Mouse (Mus musculus) embryonic facial prominence, embryonic 14.5 days (tissue): ENCODE measurements around the gene Samd4b. TPM values are rescaled to one million over a fixed set of nuclear protein-coding genes. Genes with fewer than 3 reads are reported as not detected.

Experiments
- ATAC-seq: fragments of 200-750 bp; cut with Nextera tagmentation; 2 replicates; pipeline ENCODE4 v1.8.0; 2017; ENCODE audit warnings: low read depth, moderate number of reproducible peaks, moderate TSS enrichment
- DNase-seq: peaks from one replicate; pipeline ENCODE4 v3.0.0-alpha.2; 2015; ENCODE audit warnings: low spot score
- H3K27ac ChIP-seq: fragments of 300-500 bp; sonication (generic); replicated peaks from 2 replicates; pipeline ENCODE4 v1.5.1; 2014; ENCODE audit warnings: low read depth, mild to moderate bottlenecking, low read length, moderate library complexity
- H3K27me3 ChIP-seq: fragments of 300-500 bp; sonication (generic); replicated peaks from 2 replicates; pipeline ENCODE4 v1.6.1; 2014; ENCODE audit warnings: low read length; ENCODE audit not compliant: control insufficient read depth, insufficient read depth
- H3K36me3 ChIP-seq: fragments of 300-500 bp; sonication (generic); 2 replicates; pipeline ENCODE4 v1.6.1; 2014; ENCODE audit warnings: low read length, mixed read lengths; ENCODE audit not compliant: control insufficient read depth, insufficient read depth
- H3K4me1 ChIP-seq: fragments of 300-500 bp; sonication (generic); 2 replicates; pipeline ENCODE4 v1.6.1; 2014; ENCODE audit warnings: antibody characterized with exemption, low read length; ENCODE audit not compliant: control insufficient read depth, insufficient read depth
- H3K4me2 ChIP-seq: fragments of 300-500 bp; sonication (generic); 2 replicates; pipeline ENCODE4 v1.6.1; 2014; ENCODE audit warnings: low read depth, mild to moderate bottlenecking, low read length, moderate library complexity, mixed read lengths
- H3K4me3 ChIP-seq: fragments of 300-500 bp; sonication (generic); 2 replicates; pipeline ENCODE4 v1.5.1; 2014; ENCODE audit warnings: low read depth, mild to moderate bottlenecking, low read length
- H3K9ac ChIP-seq: fragments of 300-500 bp; sonication (generic); 2 replicates; pipeline ENCODE4 v1.6.1; 2014; ENCODE audit warnings: low read depth, mild to moderate bottlenecking, low read length, moderate library complexity, mixed read lengths
- H3K9me3 ChIP-seq: fragments of 300-500 bp; sonication (generic); 2 replicates; pipeline ENCODE4 v1.6.1; 2016; ENCODE audit warnings: low read length; ENCODE audit not compliant: control insufficient read depth
- WGBS: fragments of 180-500 bp; shearing (Covaris S2); extraction: QIAGEN DNeasy Blood & Tissue Kit; methylation state at CpG from one replicate; pipeline ENCODE4 v1.1.7; 2014; 5-methylcytosine and 5-hydroxymethylcytosine counted together
- polyA plus RNA-seq: library from polyadenylated mRNA; unstranded; fragments of >200 nt; fragmentation: Nextera tagmentation; extraction: Ambion mirVana; gene quantifications from 2 replicates; pipeline ENCODE4 v1.2.1, GENCODE M21; 2014

Samd4b gene
- polyA plus RNA-seq, 1 experiment from 2014 or later: 33.8 TPM

DNA sequence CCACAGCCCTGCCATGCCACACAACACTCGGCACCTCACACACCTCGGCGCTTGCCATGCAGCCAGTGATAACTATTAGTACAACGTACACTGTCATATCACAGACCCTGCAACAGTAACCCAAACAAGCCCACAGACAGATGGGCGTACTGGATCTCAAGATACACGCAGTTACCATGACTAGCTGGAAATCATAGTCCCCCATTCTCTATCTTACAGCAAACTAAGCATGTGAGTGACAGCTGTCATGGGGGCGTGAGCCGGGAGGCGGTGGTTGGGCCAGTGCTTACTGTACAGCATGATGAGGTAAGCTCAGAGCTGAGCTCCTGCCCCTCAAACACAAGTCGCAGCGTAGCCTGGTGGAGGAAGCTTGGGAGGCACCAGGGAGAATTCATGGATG is 22.3 kb downstream of the Samd4b start:
- H3K4me3 ChIP-seq: no peak overlapping the region
- no peak overlapping the region for H3K4me2 ChIP-seq
- peaks cover 28% of the 10 kb centered on the region for H3K4me1 ChIP-seq
- DNase-seq (no peak), ATAC-seq (no peak)
- 82% methylated on average over 11 of the region's 11 CpGs for WGBS
- H3K27me3 ChIP-seq: no peaks in the 10 kb centered on the region
- no peak overlapping the region for H3K9ac ChIP-seq
- no peak overlapping the region for H3K27ac ChIP-seq
- H3K9me3 ChIP-seq: no peaks in the 10 kb centered on the region
- no peaks in the 10 kb centered on the region for H3K36me3 ChIP-seq

GRCm38 (mm10) chr7:28573236-28573635 is 24.7 kb downstream of the Samd4b start:
- Histone ChIP-seq H3K9ac (no peak overlapping the region), H3K4me2 (no peak overlapping the region), H3K36me3 (no peaks in the 10 kb centered on the region), H3K27me3 (no peaks in the 10 kb centered on the region), H3K4me1 (peaks cover 29% of the 10 kb centered on the region), H3K4me3 (no peak overlapping the region), H3K9me3 (no peaks in the 10 kb centered on the region), H3K27ac (no peak overlapping the region)
- WGBS: 88% methylated on average over 3 of the region's 3 CpGs
- DNase-seq (no peak), ATAC-seq (no peak)

- no peak overlapping the region for H3K9ac ChIP-seq
- no peak overlapping the region for H3K27ac ChIP-seq
- H3K4me1 ChIP-seq: peaks cover 27% of the 10 kb centered on the region
- H3K9me3 ChIP-seq: no peaks in the 10 kb centered on the region
- WGBS: 82% methylated on average over 5 of the region's 5 CpGs
- no peak overlapping the region for H3K4me3 ChIP-seq
- no peaks in the 10 kb centered on the region for H3K27me3 ChIP-seq
- ATAC-seq: no peak
- peaks cover 4% of the 10 kb centered on the region for H3K36me3 ChIP-seq
- no peak for DNase-seq
- no peak overlapping the region for H3K4me2 ChIP-seq
Measured at GRCm38 (mm10) chr7:28572689-28573088, 25.3 kb downstream of the Samd4b start.

GRCm38 (mm10) chr7:28570982-28571682 is 26.8 kb downstream of the Samd4b start:
- Histone ChIP-seq H3K4me3 (no peak overlapping the region), H3K27ac (peak overlapping the region; percentile 64), H3K9me3 (no peaks in the 10 kb centered on the region), H3K4me2 (peak overlapping the region; percentile 22; the same call in 1 of the 2 replicates), H3K27me3 (no peaks in the 10 kb centered on the region), H3K36me3 (peaks cover 19% of the 10 kb centered on the region), H3K4me1 (peaks cover 11% of the 10 kb centered on the region), H3K9ac (0 out of 2 replicates have a peak overlapping the region, but pooled peaks have one; percentile 34)
- WGBS: 36% methylated on average over 5 of the region's 5 CpGs
- DNase-seq (peak; percentile 73), ATAC-seq (0 out of 2 replicates have a peak, but pooled peaks have one; percentile 4)

DNA sequence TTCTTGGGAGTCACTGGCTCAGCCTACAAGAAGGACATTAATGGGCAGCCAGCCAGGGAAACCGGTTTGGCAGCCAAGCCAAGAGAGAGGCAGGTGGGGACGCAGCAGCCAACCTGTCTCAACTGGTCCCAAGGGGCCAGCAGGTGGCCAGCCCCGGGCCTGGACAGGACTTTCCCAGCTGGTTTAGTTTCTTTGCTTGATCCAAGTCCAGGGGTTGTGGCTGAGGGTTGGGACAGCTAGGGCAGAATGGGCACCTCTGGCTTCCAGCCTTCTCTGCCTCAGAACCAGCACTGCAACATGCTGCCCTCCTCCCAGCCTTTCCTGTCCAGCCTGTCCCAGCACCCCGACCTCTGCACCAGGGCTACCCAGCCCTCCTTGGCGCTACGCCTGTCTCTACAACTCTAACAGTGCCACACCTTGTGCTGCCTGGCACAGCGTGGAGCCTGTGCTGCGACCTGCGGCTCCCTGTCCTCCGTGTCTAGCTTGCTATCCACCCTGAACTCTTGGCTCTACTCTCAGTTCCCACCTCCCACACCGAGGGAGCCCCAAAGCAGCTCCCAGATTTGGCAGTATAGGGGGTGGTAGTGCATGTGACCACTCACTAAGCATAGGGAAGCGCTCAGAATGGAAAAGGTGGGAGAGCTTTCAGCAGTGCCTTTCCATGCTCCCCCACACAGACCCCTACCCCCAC is 27.5 kb downstream of the Samd4b start:
- peak overlapping the region; percentile 22; the same call in 1 of the 2 replicates for H3K4me2 ChIP-seq
- peaks cover 10% of the 10 kb centered on the region for H3K4me1 ChIP-seq
- 63% methylated on average over 12 of the region's 12 CpGs for WGBS
- peaks cover 26% of the 10 kb centered on the region for H3K36me3 ChIP-seq
- DNase-seq: peak; percentile 82
- H3K27me3 ChIP-seq: no peaks in the 10 kb centered on the region
- peak overlapping the region; percentile 64 for H3K27ac ChIP-seq
- no peak overlapping the region for H3K4me3 ChIP-seq
- no peaks in the 10 kb centered on the region for H3K9me3 ChIP-seq
- peak; percentile 60 for ATAC-seq
- 0 out of 2 replicates have a peak overlapping the region, but pooled peaks have one; percentile 34 for H3K9ac ChIP-seq

GRCm38 (mm10) chr7:28568253-28568652 is 29.7 kb downstream of the Samd4b start:
- no peak overlapping the region for H3K4me2 ChIP-seq
- no peak overlapping the region for H3K9ac ChIP-seq
- H3K27me3 ChIP-seq: no peaks in the 10 kb centered on the region
- H3K4me3 ChIP-seq: no peak overlapping the region
- H3K27ac ChIP-seq: no peak overlapping the region
- H3K36me3 ChIP-seq: peaks cover 48% of the 10 kb centered on the region
- no peak for ATAC-seq
- H3K9me3 ChIP-seq: no peaks in the 10 kb centered on the region
- peak; percentile 53 for DNase-seq
- H3K4me1 ChIP-seq: peaks cover 10% of the 10 kb centered on the region

- no peak for ATAC-seq
- Histone ChIP-seq H3K9me3 (no peaks in the 10 kb centered on the region), H3K4me1 (peaks cover 10% of the 10 kb centered on the region), H3K4me3 (no peak overlapping the region), H3K9ac (no peak overlapping the region), H3K27ac (no peak overlapping the region), H3K36me3 (peaks cover 55% of the 10 kb centered on the region), H3K4me2 (no peak overlapping the region), H3K27me3 (no peaks in the 10 kb centered on the region)
- DNase-seq: no peak
- WGBS: 97% methylated on average over 4 of the region's 4 CpGs
Measured at GRCm38 (mm10) chr7:28567539-28567938, 30.4 kb downstream of the Samd4b start.

- Histone ChIP-seq H3K9ac (no peak overlapping the region), H3K4me3 (no peak overlapping the region), H3K4me2 (no peak overlapping the region), H3K4me1 (peaks cover 2% of the 10 kb centered on the region), H3K36me3 (peaks cover 76% of the 10 kb centered on the region), H3K27ac (no peak overlapping the region), H3K27me3 (no peaks in the 10 kb centered on the region), H3K9me3 (no peaks in the 10 kb centered on the region)
- peak; percentile 64 for DNase-seq
- 70% methylated on average over 5 of the region's 5 CpGs for WGBS
- ATAC-seq: peak; percentile 28; the same call in 1 of the 2 replicates
Measured at GRCm38 (mm10) chr7:28565407-28565806, 32.5 kb downstream of the Samd4b start.
